Mouse (Mus musculus): ENCODE results near the gene Rpl18a.

- no peak for TF ChIP-seq POU5F1 (IDR thresholded peaks at IDR 0.05; ENCODE audit: borderline replicate concordance, low read length)
- TF ChIP-seq CTCF (conservative IDR thresholded peaks at IDR 0.05; ENCODE audit: low read length) = no peak
- TF ChIP-seq NANOG (IDR thresholded peaks at IDR 0.05; ENCODE audit: borderline replicate concordance, low read length) = no peak
These were observed 22.8 kb downstream of the Rpl18a start for GRCm38 (mm10) chr8:70874441-70874840.
